Mouse (Mus musculus): ENCODE measurements around the gene Colgalt1. TPM values are rescaled to one million over a fixed set of nuclear protein-coding genes. Genes with fewer than 3 reads are reported as not detected.

Colgalt1 gene
- total and polyA plus RNA-seq, 3 experiments, result 50.9 to 102 (median 59.0) TPM

DNA sequence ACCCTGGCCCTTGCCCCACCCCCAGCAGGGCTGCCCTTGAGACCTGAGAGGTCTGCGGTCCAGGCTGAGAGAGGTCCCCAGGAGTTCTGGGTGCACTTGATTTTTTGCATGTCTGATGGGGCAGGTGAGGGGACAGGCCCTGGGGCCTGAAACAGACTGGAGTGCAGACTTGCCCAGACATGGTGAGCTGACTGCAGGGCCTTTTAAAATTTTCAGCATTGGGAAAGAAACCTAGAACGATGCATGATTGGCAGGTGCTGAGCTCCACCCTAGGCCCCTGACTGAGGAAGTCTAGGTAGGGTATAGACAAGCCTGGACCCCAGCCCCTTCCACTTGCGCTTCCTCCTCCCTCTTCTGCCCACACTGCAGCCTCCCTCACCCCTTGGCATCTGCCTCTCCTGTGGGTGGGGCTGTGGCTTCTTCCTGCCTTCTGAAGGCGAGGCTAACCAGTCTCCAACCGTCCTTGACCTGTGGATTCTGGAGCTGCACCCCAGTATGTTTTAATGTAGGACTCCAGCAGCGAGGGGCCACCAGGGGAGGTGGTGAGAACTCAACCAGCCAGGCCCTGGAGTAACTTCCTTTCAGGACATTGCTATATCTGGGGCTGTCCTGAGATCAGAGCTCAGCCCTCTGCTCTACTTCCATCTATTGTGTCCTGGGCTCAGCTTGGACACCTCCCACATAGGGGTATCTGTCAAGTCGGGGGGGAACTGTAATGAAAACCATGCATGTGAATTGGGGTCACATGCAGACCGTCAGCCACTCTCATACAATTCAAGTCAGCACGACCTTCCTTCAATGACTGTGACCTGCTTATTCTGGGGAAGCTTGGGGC is 16.7 kb downstream of the Colgalt1 start:
- no peak overlapping the region for H3K4me3 ChIP-seq (ENCODE audit: control insufficient read depth in 1 of 2, insufficient read depth in 1 of 2, low read depth in 2 of 2, low read length in 2 of 2)
- no peaks in the 10 kb centered on the region; the same call in 1 of the 2 replicates for H3K79me2 ChIP-seq (ENCODE audit: control insufficient read depth, insufficient read depth, low read length, poor library complexity)
- H3K27me3 ChIP-seq (ENCODE audit: control insufficient read depth in 1 of 2, insufficient read depth in 2 of 2, low read length in 2 of 2), result no peaks in the 10 kb centered on the region
- peak; percentile 14 for DNase-seq (ENCODE audit: low read depth, low spot score)
- peaks cover 2 to 29% of the 10 kb centered on the region in 2 experiments; a peak in 3 of 4 replicates for H3K4me1 ChIP-seq (ENCODE audit: control insufficient read depth in 1 of 2, insufficient read depth in 2 of 2, low read length in 2 of 2)
- no peak overlapping the region for H3K27ac ChIP-seq (ENCODE audit: control insufficient read depth, low read depth, low read length)
- TF ChIP-seq RCOR1 (IDR thresholded peaks at IDR 0.05; ENCODE audit: low read depth, low read length), result no peak
- TF ChIP-seq ETS1 (IDR thresholded peaks at IDR 0.05; ENCODE audit: low read depth, low read length), result no peak
- no peak for TF ChIP-seq MXI1 (IDR thresholded peaks at IDR 0.05; ENCODE audit: low read depth, low read length)
- TF ChIP-seq CHD1 (IDR thresholded peaks at IDR 0.05; ENCODE audit: low read depth, low read length), result no peak
- TF ChIP-seq UBTF (IDR thresholded peaks at IDR 0.05; ENCODE audit: borderline replicate concordance, insufficient read depth, low read depth, low read length), result no peak
- no peak for TF ChIP-seq JUND (IDR thresholded peaks at IDR 0.05; ENCODE audit: low read depth, low read length)
- TF ChIP-seq TAL1 (IDR thresholded peaks at IDR 0.05; ENCODE audit: low read length), result no peak
- TF ChIP-seq ZMIZ1 (IDR thresholded peaks at IDR 0.05; ENCODE audit: low read depth, low read length), result no peak
- TF ChIP-seq MAX (IDR thresholded peaks at IDR 0.05; ENCODE audit: low read length), result no peak
- no peak for TF ChIP-seq EP300 (IDR thresholded peaks at IDR 0.05; ENCODE audit: low read depth in 1 of 2, low read length in 2 of 2)
- no peak for TF ChIP-seq RAD21 (IDR thresholded peaks at IDR 0.05; ENCODE audit: low read depth, low read length)
- no peak for TF ChIP-seq POLR2AphosphoS2 (IDR thresholded peaks at IDR 0.05; ENCODE audit: low read length)
- TF ChIP-seq GABPA (IDR thresholded peaks at IDR 0.05; ENCODE audit: low read depth, low read length), result no peak
- TF ChIP-seq GATA1 (IDR thresholded peaks at IDR 0.05; ENCODE audit: low read depth, low read length), result no peak
- no peak for TF ChIP-seq USF1 (IDR thresholded peaks at IDR 0.05; ENCODE audit: low read depth, low read length)
- TF ChIP-seq ELF1 (IDR thresholded peaks at IDR 0.05; ENCODE audit: low read depth, low read length), result no peak
- no peaks in the 10 kb centered on the region for H3K9me3 ChIP-seq (replicated peaks; ENCODE audit: insufficient read depth, low read length)
- H3K9ac ChIP-seq (ENCODE audit: control insufficient read depth, low read depth, low read length, poor library complexity, severe bottlenecking), result no peak overlapping the region
- H3K36me3 ChIP-seq (ENCODE audit: control insufficient read depth in 1 of 2, insufficient read depth in 2 of 2, low read length in 2 of 2), result peaks cover 3 to 9% of the 10 kb centered on the region in 2 experiments; a peak in 3 of 4 replicates

DNA sequence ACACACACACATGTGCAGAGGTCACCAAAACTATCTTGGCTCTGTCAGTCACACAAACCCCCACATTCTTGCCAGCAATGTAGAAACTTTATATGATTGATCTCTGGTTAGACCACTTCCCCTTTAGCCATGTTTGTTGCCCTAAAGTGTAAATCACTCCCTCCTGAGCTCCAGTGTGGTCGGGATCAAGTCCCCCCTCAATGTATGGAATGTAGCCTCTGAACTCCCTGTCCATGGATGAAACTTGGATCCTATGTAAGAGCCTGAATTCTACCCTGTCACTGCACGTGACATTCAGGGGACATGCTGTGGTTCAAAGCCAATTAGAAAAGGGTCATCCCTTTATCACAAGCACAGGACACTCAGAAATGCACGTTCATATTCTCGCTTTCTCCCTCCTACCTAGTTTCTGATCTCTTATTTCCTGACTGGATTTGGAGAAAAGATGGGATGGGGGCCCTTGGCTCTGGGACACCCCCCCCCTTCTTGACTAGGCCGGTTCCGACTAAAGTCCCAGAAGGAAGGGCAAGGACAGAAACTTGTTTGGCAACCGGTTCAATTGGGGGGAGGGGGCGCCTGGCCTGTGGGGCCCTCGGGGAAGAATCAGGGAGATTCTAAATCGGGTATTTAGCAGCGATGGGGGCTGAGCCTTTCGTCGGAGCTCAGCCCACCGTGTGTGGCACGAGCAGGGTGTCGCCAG is 17.7 kb downstream of the Colgalt1 start:
- Histone ChIP-seq H3K36me3 (ENCODE audit: control insufficient read depth in 1 of 2, insufficient read depth in 2 of 2, low read length in 2 of 2) (peaks cover 0 to 12% of the 10 kb centered on the region in 2 experiments; a peak in 2 of 4 replicates), H3K9ac (ENCODE audit: control insufficient read depth, low read depth, low read length, poor library complexity, severe bottlenecking) (peak overlapping the region; percentile 68), H3K27me3 (ENCODE audit: control insufficient read depth in 1 of 2, insufficient read depth in 2 of 2, low read length in 2 of 2) (no peaks in the 10 kb centered on the region), H3K27ac (ENCODE audit: control insufficient read depth, low read depth, low read length) (no peak overlapping the region), H3K4me3 (ENCODE audit: control insufficient read depth in 1 of 2, insufficient read depth in 1 of 2, low read depth in 2 of 2, low read length in 2 of 2) (peak overlapping the region; percentile 64 to 88), H3K9me3 (replicated peaks; ENCODE audit: insufficient read depth, low read length) (no peaks in the 10 kb centered on the region), H3K79me2 (ENCODE audit: control insufficient read depth, insufficient read depth, low read length, poor library complexity) (no peaks in the 10 kb centered on the region; the same call in 1 of the 2 replicates), H3K4me1 (ENCODE audit: control insufficient read depth in 1 of 2, insufficient read depth in 2 of 2, low read length in 2 of 2) (peaks cover 2 to 35% of the 10 kb centered on the region in 2 experiments; a peak in 3 of 4 replicates)
- TF ChIP-seq NELFE (IDR thresholded peaks at IDR 0.05; ENCODE audit: low read depth, low read length) (no peak), USF1 (IDR thresholded peaks at IDR 0.05; ENCODE audit: low read depth, low read length) (peak; percentile 41; the same call in 1 of the 2 replicates), MYC (IDR thresholded peaks at IDR 0.05; ENCODE audit: low read depth, low read length) (peak; percentile 21; the same call in 1 of the 2 replicates)
- peak; percentile 62 for DNase-seq (ENCODE audit: low read depth, low spot score)
